Mouse (Mus musculus) cerebellum, adult 9-10 months (tissue): ENCODE results near the gene Rps18.

Experiments
- DNase-seq: peaks from one replicate; pipeline ENCODE4 v3.0.0; 2022

The Rps18 gene

GRCm38 (mm10) chr17:33941381-33941780 lies 14.4 kb downstream of the Rps18 start:
- no peak for DNase-seq

- no peak for DNase-seq
Measured at GRCm38 (mm10) chr17:33940981-33941380, 14.8 kb downstream of the Rps18 start.

- peak; percentile 91 for DNase-seq
Measured at GRCm38 (mm10) chr17:33940206-33940805, 15.5 kb downstream of the Rps18 start, which contains the start of the genes Pfdn6 and Wdr46. Gene Pfdn6 (minus strand): TSS chr17:33940343. Gene Wdr46 (plus strand): TSS chr17:33940660.

- no peak for DNase-seq
Measured at GRCm38 (mm10) chr17:33938783-33939182, 17.0 kb downstream of the Rps18 start.

GRCm38 (mm10) chr17:33936993-33937392 lies 18.8 kb downstream of the Rps18 start:
- DNase-seq: no peak

GRCm38 (mm10) chr17:33935422-33936055 lies 20.3 kb downstream of the Rps18 start:
- DNase-seq: no peak

GRCm38 (mm10) chr17:33932970-33933369 lies 22.8 kb downstream of the Rps18 start:
- DNase-seq: no peak

GRCm38 (mm10) chr17:33932448-33932847 lies 23.4 kb downstream of the Rps18 start:
- no peak for DNase-seq

- DNase-seq: no peak
Measured at GRCm38 (mm10) chr17:33931947-33932346, 23.9 kb downstream of the Rps18 start.

GRCm38 (mm10) chr17:33931159-33931866 lies 24.5 kb downstream of the Rps18 start:
- DNase-seq: no peak

GRCm38 (mm10) chr17:33930280-33931158 lies 25.3 kb downstream of the Rps18 start:
- DNase-seq: peak; percentile 83

- peak; percentile 92 for DNase-seq
Measured at GRCm38 (mm10) chr17:33929371-33930279, 26.2 kb downstream of the Rps18 start, which contains the start of gene Rgl2. Gene Rgl2 (plus strand): TSS chr17:33929543.

GRCm38 (mm10) chr17:33928251-33928947 lies 27.4 kb downstream of the Rps18 start:
- DNase-seq: no peak

- DNase-seq: no peak
Measured at GRCm38 (mm10) chr17:33926207-33926932, 29.4 kb downstream of the Rps18 start.

- DNase-seq: no peak
Measured at GRCm38 (mm10) chr17:33925406-33926116, 30.2 kb downstream of the Rps18 start.

GRCm38 (mm10) chr17:33924577-33925283 lies 31.1 kb downstream of the Rps18 start:
- no peak for DNase-seq

- DNase-seq: peak; percentile 39
Measured at GRCm38 (mm10) chr17:33921361-33921760, 34.4 kb downstream of the Rps18 start.

- DNase-seq: peak; percentile 90
Measured at GRCm38 (mm10) chr17:33920282-33921097, 35.3 kb downstream of the Rps18 start.
